In the genomic region with DNA sequence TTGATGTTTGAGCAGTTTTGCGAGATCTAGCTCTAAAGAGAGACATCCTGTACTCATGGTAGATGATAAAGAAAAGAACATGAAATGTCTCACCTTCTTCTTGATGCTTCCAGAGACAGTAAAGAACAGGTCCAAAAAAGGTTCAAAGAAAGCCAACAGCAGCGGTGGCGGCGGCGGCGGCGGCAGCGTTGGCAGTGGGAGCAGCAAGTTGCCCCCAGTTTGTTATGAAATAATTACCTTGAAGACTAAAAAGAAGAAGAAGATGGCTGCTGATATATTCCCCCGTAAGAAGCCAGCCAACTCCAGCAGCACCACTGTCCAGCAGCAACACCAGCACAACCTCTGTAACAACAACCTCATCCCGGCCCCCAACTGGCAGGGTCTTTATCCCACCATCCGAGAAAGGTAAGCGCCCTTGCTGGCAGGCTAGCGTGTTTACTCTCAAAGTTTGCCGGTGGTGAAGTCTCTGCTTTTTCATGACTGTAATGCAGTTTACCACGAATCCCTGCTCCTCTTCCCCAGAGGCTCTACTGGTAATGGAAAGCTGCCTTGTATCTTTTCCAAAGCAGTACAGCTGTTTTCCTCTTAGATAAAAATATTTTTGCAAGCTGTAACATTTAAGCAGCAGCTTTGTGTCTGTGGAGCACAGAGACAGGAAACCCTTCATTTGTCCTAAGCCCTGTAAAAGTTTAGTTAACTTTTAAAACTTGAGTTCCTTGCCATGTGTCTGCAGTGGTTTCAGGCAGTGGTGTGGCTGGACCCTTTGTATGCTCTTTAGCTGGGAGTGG, we compare ENCODE assay signal across 8 mouse cellular contexts. TPM values are rescaled to one million over a fixed set of nuclear protein-coding genes. Genes with fewer than 3 reads are reported as not detected.
DNase-seq lines count a peak whose midpoint lies in the region; ATAC-seq and TF ChIP-seq lines count a peak whose summit lies in the region.

No protein-coding gene starts in this region.

- H3K4me2 ChIP-seq in forebrain, embryonic 13.5 days = peak overlapping the region; percentile 64
- H3K4me2 ChIP-seq in intestine, embryonic 15.5 days (replicated peaks) = peak overlapping the region; percentile 61
- peak overlapping the region; percentile 53 for H3K4me2 ChIP-seq in midbrain, embryonic 16.5 days (ENCODE audit: low read length)

- WGBS in forebrain, embryonic 13.5 days = 67% methylated on average over 15 of the region's 15 CpGs
- WGBS in intestine, embryonic 15.5 days = 53% methylated on average over 15 of the region's 15 CpGs
- 52% methylated on average over 15 of the region's 15 CpGs for WGBS in midbrain, embryonic 16.5 days

- peak overlapping the region; percentile 82 for H3K27ac ChIP-seq in left cerebral cortex, adult 2 months
- H3K27ac ChIP-seq in forebrain, embryonic 13.5 days = no peak overlapping the region
- peak overlapping the region; percentile 82 for H3K27ac ChIP-seq in intestine, embryonic 15.5 days
- peak overlapping the region; percentile 78 for H3K27ac ChIP-seq in midbrain, embryonic 16.5 days (ENCODE audit: low read length)

- no peaks in the 10 kb centered on the region for H3K27me3 ChIP-seq in forebrain, embryonic 13.5 days
- H3K27me3 ChIP-seq in intestine, embryonic 15.5 days (replicated peaks) = no peaks in the 10 kb centered on the region
- no peaks in the 10 kb centered on the region for H3K27me3 ChIP-seq in midbrain, embryonic 16.5 days (ENCODE audit: control insufficient read depth, insufficient read depth, low read depth, low read length)

- intact Hi-C loops in left cerebral cortex, adult 2 months (cut with DNase I) = loop anchor here (1.0 to 5.0 kb wide), 4 partner anchors 22 to 542 kb away; no protein-coding TSS in a partner anchor
- intact Hi-C loops in left cerebral cortex, postnatal 36 days (cut with DNase I) = loop anchor here (2.0 to 5.0 kb wide), 2 partner anchors 22 to 232 kb away; a partner anchor contains a TSS
- intact Hi-C loops in left cerebral cortex, postnatal 10 days (cut with DNase I) = no loop called here

- no peaks in the 10 kb centered on the region for H3K9me3 ChIP-seq in forebrain, embryonic 13.5 days (replicated peaks)
- no peaks in the 10 kb centered on the region for H3K9me3 ChIP-seq in intestine, embryonic 15.5 days
- no peaks in the 10 kb centered on the region for H3K9me3 ChIP-seq in midbrain, embryonic 16.5 days (replicated peaks; ENCODE audit: control insufficient read depth, low read length, poor library complexity, severe bottlenecking)

- peaks cover 39% of the 10 kb centered on the region for H3K4me1 ChIP-seq in forebrain, embryonic 13.5 days
- H3K4me1 ChIP-seq in intestine, embryonic 15.5 days (replicated peaks) = peaks cover 27% of the 10 kb centered on the region
- peaks cover 34% of the 10 kb centered on the region for H3K4me1 ChIP-seq in midbrain, embryonic 16.5 days (ENCODE audit: control insufficient read depth, insufficient read depth, low read length)

- peak overlapping the region; percentile 55 for H3K9ac ChIP-seq in forebrain, embryonic 13.5 days
- H3K9ac ChIP-seq in intestine, embryonic 15.5 days = peak overlapping the region; percentile 38; the same call in 1 of the 2 replicates
- peak overlapping the region; percentile 61 for H3K9ac ChIP-seq in midbrain, embryonic 16.5 days (ENCODE audit: low read depth, low read length)

- no peak for ATAC-seq in forebrain, embryonic 13.5 days
- ATAC-seq in intestine, embryonic 15.5 days = no peak; the same call in 1 of the 2 replicates
- ATAC-seq in midbrain, embryonic 16.5 days = no peak

- peaks cover 12% of the 10 kb centered on the region for H3K36me3 ChIP-seq in forebrain, embryonic 13.5 days (ENCODE audit: poor library complexity, severe bottlenecking)
- H3K36me3 ChIP-seq in intestine, embryonic 15.5 days = peaks cover 8% of the 10 kb centered on the region; the same call in 1 of the 2 replicates
- peaks cover 7% of the 10 kb centered on the region for H3K36me3 ChIP-seq in midbrain, embryonic 16.5 days (ENCODE audit: control insufficient read depth, insufficient read depth, low read length)

- TF ChIP-seq CTCF in left cerebral cortex, adult 2 months (IDR thresholded peaks at IDR 0.05) = no peak

- H3K4me3 ChIP-seq in left cerebral cortex, adult 2 months = peak overlapping the region; percentile 56
- peak overlapping the region; percentile 41 for H3K4me3 ChIP-seq in forebrain, embryonic 13.5 days
- H3K4me3 ChIP-seq in intestine, embryonic 15.5 days (replicated peaks) = peak overlapping the region; percentile 35
- H3K4me3 ChIP-seq in midbrain, embryonic 16.5 days (ENCODE audit: low read depth, low read length) = peak overlapping the region; percentile 45

- DNase-seq in left cerebral cortex, adult 2 months (ENCODE audit: extremely low spot score in 1 of 2, low spot score in 2 of 2) = no peak
- no peak for DNase-seq in left cerebral cortex, postnatal 36 days (ENCODE audit: low spot score in 2 of 2)
- DNase-seq in adipocyte (ENCODE audit: low spot score) = no peak
- no peak for DNase-seq in gastrocnemius, postnatal 4 days (ENCODE audit: low spot score in 2 of 2)
- no peak for DNase-seq in left cerebral cortex, postnatal 10 days (ENCODE audit: extremely low spot score in 1 of 2, low spot score in 2 of 2)

RNA-seq across cellular contexts. Expression of a gene that starts 22.7 kb away (rescaled TPM):
- 100 to 1,000 TPM; 153 to 161 TPM for total RNA-seq in left cerebral cortex, adult 2 months (2021)
- 100 to 1,000 TPM; 128 to 153 TPM for total RNA-seq in left cerebral cortex, postnatal 36 days (2021)
- polyA plus RNA-seq in forebrain, embryonic 13.5 days (2015; fragmentation: Nextera tagmentation; extraction: Ambion mirVana) = 15.9 and 19.9 TPM in 2 replicates
- polyA plus RNA-seq in intestine, embryonic 15.5 days (2015; fragmentation: Nextera tagmentation; extraction: Ambion mirVana) = 18.2 and 21.6 TPM in 2 replicates
- 39.1 and 45.0 TPM in 2 replicates for polyA plus RNA-seq in midbrain, embryonic 16.5 days (2015; fragmentation: Nextera tagmentation; extraction: Ambion mirVana)
- total RNA-seq in gastrocnemius, postnatal 4 days (2021) = 10 to 100 TPM; 27.4 to 31.3 TPM
- total RNA-seq in left cerebral cortex, postnatal 10 days (2021) = 10 to 100 TPM; 76.2 to 82.9 TPM
